Mouse (Mus musculus) embryonic facial prominence, embryonic 12.5 days (tissue): ENCODE data around the gene Taok3. TPM values are rescaled to one million over a fixed set of nuclear protein-coding genes. Genes with fewer than 3 reads are reported as not detected.

ENCODE experiments used
- ATAC-seq: fragments of 200-750 bp; cut with Nextera tagmentation; 2 replicates; pipeline ENCODE4 v1.8.0; 2017; ENCODE audit not compliant: insufficient number of reproducible peaks, insufficient read depth, low FRiP score, low TSS enrichment
- H3K27ac ChIP-seq: fragments of 300-500 bp; sonication (generic); 2 replicates; pipeline ENCODE4 v1.5.1; 2016; ENCODE audit warnings: mild to moderate bottlenecking
- H3K27me3 ChIP-seq: fragments of 300-500 bp; sonication (generic); 2 replicates; pipeline ENCODE4 v1.6.1; 2016; ENCODE audit warnings: mild to moderate bottlenecking, moderate library complexity
- H3K36me3 ChIP-seq: fragments of 300-500 bp; sonication (generic); 2 replicates; pipeline ENCODE4 v1.6.1; 2016; ENCODE audit warnings: mild to moderate bottlenecking
- H3K4me1 ChIP-seq: fragments of 300-500 bp; sonication (generic); 2 replicates; pipeline ENCODE4 v1.6.1; 2016
- H3K4me2 ChIP-seq: fragments of 300-500 bp; sonication (generic); replicated peaks from 2 replicates; pipeline ENCODE4 v1.6.1; 2016; ENCODE audit warnings: mild to moderate bottlenecking, moderate library complexity
- H3K4me3 ChIP-seq: fragments of 300-500 bp; sonication (generic); 2 replicates; pipeline ENCODE4 v1.5.1; 2016; ENCODE audit warnings: mild to moderate bottlenecking
- H3K9ac ChIP-seq: fragments of 300-500 bp; sonication (generic); 2 replicates; pipeline ENCODE4 v1.6.1; 2016; ENCODE audit warnings: mild to moderate bottlenecking, moderate library complexity
- H3K9me3 ChIP-seq: fragments of 300-500 bp; sonication (generic); 2 replicates; pipeline ENCODE4 v1.6.1; 2016; ENCODE audit warnings: mild to moderate bottlenecking, moderate library complexity
- WGBS: fragments of 180-500 bp; shearing (Covaris S2); methylation state at CpG from one replicate; pipeline ENCODE4 v1.1.7; 2016; 5-methylcytosine and 5-hydroxymethylcytosine counted together
- polyA plus RNA-seq: library from polyadenylated mRNA; unstranded; fragments of >200 nt; fragmentation: Nextera tagmentation; extraction: Ambion mirVana; gene quantifications from 2 replicates; pipeline ENCODE4 v1.2.1, GENCODE M21; 2016

The Taok3 gene
- polyA plus RNA-seq, 1 experiment from 2014 or later, result 12.1 TPM

DNA sequence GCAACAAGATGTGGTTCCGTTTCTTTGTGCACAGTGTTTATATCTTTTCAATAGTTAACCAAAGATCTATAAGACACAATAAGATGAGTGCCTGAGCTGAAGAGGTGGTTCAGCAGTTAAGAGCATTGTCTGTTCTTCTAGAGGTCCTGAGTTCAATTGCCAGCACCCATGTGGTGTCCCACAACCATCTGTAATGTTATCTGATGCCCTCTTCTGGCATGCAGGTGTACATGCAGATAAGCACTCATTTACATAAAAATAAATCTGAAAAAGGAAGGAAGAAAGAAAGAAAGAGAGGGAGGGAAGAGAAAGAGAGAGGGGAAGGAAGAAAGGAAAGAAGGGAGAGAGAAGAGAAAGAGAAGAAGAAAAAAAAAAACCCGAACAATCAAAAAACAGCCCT, 186.9 kb downstream of the Taok3 start:
- no peaks in the 10 kb centered on the region for H3K36me3 ChIP-seq
- ATAC-seq, result no peak
- 91% methylated on average over 2 of the region's 2 CpGs for WGBS
- H3K4me1 ChIP-seq, result no peaks in the 10 kb centered on the region
- no peak overlapping the region for H3K9ac ChIP-seq
- H3K9me3 ChIP-seq, result no peaks in the 10 kb centered on the region
- H3K27ac ChIP-seq, result no peak overlapping the region
- no peak overlapping the region for H3K4me3 ChIP-seq
- no peaks in the 10 kb centered on the region for H3K27me3 ChIP-seq
- no peak overlapping the region for H3K4me2 ChIP-seq

DNA sequence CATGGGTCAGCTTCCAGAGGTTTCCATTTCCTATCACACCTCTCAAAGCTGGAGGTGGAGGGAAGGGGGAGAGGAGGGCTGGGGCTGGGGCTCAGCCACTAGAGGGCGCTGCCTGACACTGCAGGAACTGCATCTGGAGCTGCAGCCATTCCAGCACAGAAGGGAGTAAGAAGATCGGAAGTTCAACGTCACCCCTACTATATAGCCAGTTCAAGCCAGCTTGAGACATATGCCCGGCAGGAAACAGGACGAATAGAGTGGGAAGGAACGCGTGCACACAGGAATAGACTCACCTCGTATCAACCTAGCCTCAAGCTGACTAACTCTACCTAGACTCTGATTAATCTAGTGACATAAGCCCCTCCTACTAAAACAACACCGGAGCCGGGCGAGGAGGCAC, 187.8 kb downstream of the Taok3 start:
- Histone ChIP-seq H3K4me3 (no peak overlapping the region), H3K4me2 (no peak overlapping the region), H3K27ac (no peak overlapping the region), H3K9ac (no peak overlapping the region), H3K4me1 (no peaks in the 10 kb centered on the region), H3K9me3 (no peaks in the 10 kb centered on the region), H3K36me3 (no peaks in the 10 kb centered on the region), H3K27me3 (no peaks in the 10 kb centered on the region)
- 34% methylated on average over 11 of the region's 11 CpGs for WGBS
- no peak for ATAC-seq

- ATAC-seq, result no peak
- Histone ChIP-seq H3K27me3 (peaks cover 18% of the 10 kb centered on the region; the same call in 1 of the 2 replicates), H3K27ac (no peak overlapping the region), H3K9ac (no peak overlapping the region), H3K36me3 (no peaks in the 10 kb centered on the region), H3K4me3 (peak overlapping the region; percentile 18; the same call in 1 of the 2 replicates), H3K4me2 (peak overlapping the region; percentile 44), H3K9me3 (no peaks in the 10 kb centered on the region), H3K4me1 (peaks cover 12% of the 10 kb centered on the region)
- WGBS, result 17% methylated on average over 14 of the region's 14 CpGs
Measured at GRCm38 (mm10) chr5:117313420-117313819, 193.5 kb downstream of the Taok3 start.

DNA sequence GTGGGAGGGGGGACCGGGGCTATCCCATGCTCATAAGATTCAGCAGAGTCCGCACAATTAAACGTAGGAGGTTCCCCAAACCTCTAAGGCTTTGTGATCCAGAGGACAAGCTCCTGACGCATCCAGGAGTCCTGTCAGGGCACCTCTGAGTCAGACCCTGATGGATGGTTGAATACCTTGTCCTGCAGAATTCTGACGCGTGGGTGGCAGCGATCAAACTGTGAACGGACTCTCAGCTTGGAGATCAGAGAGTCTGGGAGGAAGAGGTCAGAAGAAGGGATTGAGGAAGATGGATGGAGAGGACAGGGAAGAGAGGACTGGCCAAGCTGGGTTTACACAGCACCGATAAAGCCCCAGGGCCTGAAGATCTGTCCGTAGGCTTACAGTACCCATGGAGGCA, 194.0 kb downstream of the Taok3 start:
- Histone ChIP-seq H3K27ac (no peak overlapping the region), H3K36me3 (no peaks in the 10 kb centered on the region), H3K9me3 (no peaks in the 10 kb centered on the region), H3K4me3 (peak overlapping the region; percentile 18; the same call in 1 of the 2 replicates), H3K4me2 (peak overlapping the region; percentile 44), H3K27me3 (peaks cover 18% of the 10 kb centered on the region; the same call in 1 of the 2 replicates), H3K4me1 (peaks cover 12% of the 10 kb centered on the region), H3K9ac (no peak overlapping the region)
- ATAC-seq, result no peak
- WGBS, result 32% methylated on average over 10 of the region's 10 CpGs

- WGBS, result 19% methylated on average over 9 of the region's 9 CpGs
- no peak overlapping the region for H3K27ac ChIP-seq
- no peaks in the 10 kb centered on the region for H3K36me3 ChIP-seq
- H3K9me3 ChIP-seq, result no peaks in the 10 kb centered on the region
- no peak for ATAC-seq
- H3K4me1 ChIP-seq, result peaks cover 14% of the 10 kb centered on the region
- H3K27me3 ChIP-seq, result peaks cover 18% of the 10 kb centered on the region; the same call in 1 of the 2 replicates
- no peak overlapping the region for H3K4me3 ChIP-seq
- 0 out of 2 replicates have a peak overlapping the region, but pooled peaks have one; percentile 17 for H3K4me2 ChIP-seq
- H3K9ac ChIP-seq, result no peak overlapping the region
Measured at GRCm38 (mm10) chr5:117314587-117315428, 194.9 kb downstream of the Taok3 start.

DNA sequence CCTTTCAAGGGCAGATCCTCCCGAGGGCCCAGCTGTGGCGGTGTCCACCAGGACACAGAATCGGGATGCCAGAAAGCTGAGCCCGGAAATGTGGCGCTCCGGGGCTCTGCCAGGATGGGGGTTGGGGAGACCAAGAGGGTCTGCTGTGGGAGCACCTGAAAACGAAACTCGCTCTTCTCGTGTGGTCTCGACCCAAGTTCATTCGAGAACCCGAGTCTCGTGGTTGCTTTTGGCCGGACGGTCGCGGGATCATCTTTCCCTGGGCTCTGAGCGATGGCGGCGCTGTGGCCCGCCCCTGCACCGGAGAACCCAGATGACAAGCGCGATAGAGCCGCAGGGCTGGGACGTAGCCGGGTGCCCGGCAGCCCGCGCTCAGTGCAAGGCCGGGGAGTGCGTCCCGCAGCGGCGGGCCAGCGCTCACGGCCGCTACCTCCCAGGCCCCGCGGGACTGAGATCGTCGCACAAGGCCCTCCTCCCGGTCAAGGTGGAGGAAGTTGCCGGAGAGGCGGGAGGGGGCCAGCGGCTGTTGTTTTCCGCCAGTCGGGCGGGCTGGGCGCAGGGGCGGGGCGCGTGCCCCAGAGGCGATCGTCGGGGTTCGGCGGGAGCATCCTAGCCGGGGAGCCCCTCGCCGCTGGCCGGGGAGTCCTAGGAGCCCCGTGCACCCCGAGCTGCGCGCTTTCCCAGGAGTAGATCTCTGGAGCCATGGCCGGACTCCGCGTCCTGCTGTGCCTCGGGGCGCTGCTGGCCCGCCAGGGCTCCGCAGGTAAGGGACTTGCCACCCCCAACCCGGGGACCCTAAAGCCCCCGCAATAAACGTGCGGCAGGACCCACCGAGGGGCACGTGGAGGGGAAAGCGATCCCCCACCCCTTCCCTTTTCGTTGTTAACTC, 199.1 kb downstream of the Taok3 start, which contains the start of gene Vsig10:
Gene Vsig10, plus strand, starts transcription at position 343 of the 889 bp plus-strand sequence.
- ATAC-seq, result peak; percentile 82
- peaks cover 27% of the 10 kb centered on the region for H3K27me3 ChIP-seq
- peak within 1 kb of the TSS; percentile 51 for H3K27ac ChIP-seq
- peaks cover 15% of the 10 kb centered on the region for H3K4me1 ChIP-seq
- no peaks in the 10 kb centered on the region for H3K9me3 ChIP-seq
- H3K4me2 ChIP-seq, result peak within 1 kb of the TSS; percentile 87
- peak within 1 kb of the TSS; percentile 64 for H3K4me3 ChIP-seq
- no peaks in the 10 kb centered on the region for H3K36me3 ChIP-seq
- WGBS, result under 1% methylated on average over 81 of the region's 81 CpGs
- H3K9ac ChIP-seq, result peak within 1 kb of the TSS; percentile 71

DNA sequence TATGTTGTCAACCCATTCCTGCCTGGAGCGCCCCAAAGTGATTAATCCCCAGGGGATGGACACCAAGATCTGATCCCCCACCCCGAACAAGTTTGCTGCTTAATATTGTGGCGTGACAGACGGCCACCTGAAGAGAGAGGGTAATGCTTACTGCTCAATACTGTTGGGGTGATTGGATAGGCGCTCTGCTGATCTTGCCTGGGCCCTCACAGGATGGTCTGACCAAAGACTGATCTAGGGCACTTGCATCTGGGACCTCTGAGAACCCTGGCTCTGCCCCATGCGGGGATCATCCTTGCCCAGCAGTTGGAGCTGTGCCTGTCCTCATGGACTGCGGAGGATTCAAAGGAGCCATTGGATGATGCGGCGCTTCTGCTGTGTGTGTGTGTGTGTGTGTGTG, 203.8 kb downstream of the Taok3 start:
- no peaks in the 10 kb centered on the region for H3K9me3 ChIP-seq
- no peaks in the 10 kb centered on the region for H3K36me3 ChIP-seq
- H3K4me1 ChIP-seq, result peaks cover 5% of the 10 kb centered on the region
- no peak overlapping the region for H3K9ac ChIP-seq
- WGBS, result 86% methylated on average over 9 of the region's 9 CpGs
- ATAC-seq, result no peak
- H3K4me2 ChIP-seq, result no peak overlapping the region
- H3K27ac ChIP-seq, result no peak overlapping the region
- peaks cover 11% of the 10 kb centered on the region for H3K27me3 ChIP-seq
- H3K4me3 ChIP-seq, result no peak overlapping the region

Other genes with a start within 250 kb of the Taok3 start
- 108 and 113 TPM in 2 replicates for gene Suds3, start 4.0 kb upstream of the Taok3 start, polyA plus RNA-seq
- gene Pebp1, start 167.5 kb downstream of the Taok3 start, polyA plus RNA-seq, result 767 and 781 TPM in 2 replicates
- 5.4 and 6.7 TPM in 2 replicates for gene Vsig10, start 199.0 kb downstream of the Taok3 start, polyA plus RNA-seq
- 67.6 and 68.9 TPM in 2 replicates for gene Wsb2, start 237.2 kb downstream of the Taok3 start, polyA plus RNA-seq